Mouse (Mus musculus): ENCODE measurements at regions not wholly inside any gene's neighbourhood (a gene's known extent, or its start where the extent isn't known, plus 50 kb on each side); places are given as distances from the start of the nearest gene placed in this dataset.

DNA sequence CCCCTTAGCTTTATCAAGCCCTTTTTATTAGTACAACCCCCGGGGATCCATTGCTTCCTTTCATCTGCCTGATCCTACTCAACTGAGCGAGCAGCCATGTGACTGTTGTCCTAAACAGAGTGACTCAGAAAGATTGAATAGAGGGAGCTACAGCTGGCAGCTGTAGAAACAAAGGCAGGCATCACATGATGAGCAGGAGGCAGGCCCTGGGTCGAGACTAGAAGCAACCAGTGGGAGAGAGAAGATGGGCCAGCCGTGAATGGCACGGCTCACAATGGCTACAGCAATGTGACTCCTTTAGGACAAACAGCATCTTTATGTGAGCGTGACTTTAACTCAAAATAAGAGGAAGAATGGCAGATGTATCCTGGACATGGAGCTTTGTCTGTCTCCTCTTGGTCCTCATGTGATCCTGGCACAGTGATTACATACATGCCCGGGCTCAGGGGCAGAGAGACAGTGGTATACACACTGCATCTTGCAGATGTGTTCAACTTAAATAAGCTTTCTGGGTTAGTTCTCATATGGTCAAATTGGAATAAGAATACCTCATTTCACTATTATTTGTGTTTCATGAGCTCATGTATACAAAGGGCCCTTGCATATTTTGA lies 60.1 kb upstream of the Fam13c start:
- H3K9ac ChIP-seq (replicated peaks): no peak overlapping the region
- no peak overlapping the region for H3K27ac ChIP-seq (ENCODE audit: low read depth)
- no peaks in the 10 kb centered on the region for H3K9me3 ChIP-seq (ENCODE audit: low read length)
- 70% methylated on average over 7 of the region's 7 CpGs for WGBS (ENCODE audit: insufficient replicate concordance)
- no peaks in the 10 kb centered on the region for H3K36me3 ChIP-seq (replicated peaks; ENCODE audit: insufficient read depth, low read length)
- ATAC-seq (no peak), DNase-seq (no peak)
- H3K27me3 ChIP-seq (ENCODE audit: insufficient read depth, low read length): no peaks in the 10 kb centered on the region
- no peaks in the 10 kb centered on the region for H3K4me1 ChIP-seq (ENCODE audit: insufficient read depth)
- H3K4me3 ChIP-seq (ENCODE audit: low read depth, low read length): no peak overlapping the region
- TF ChIP-seq EP300 (IDR thresholded peaks at IDR 0.05; ENCODE audit: low read depth): no peak
- TF ChIP-seq CTCF (IDR thresholded peaks at IDR 0.05; ENCODE audit: low read depth): no peak
- no peak overlapping the region for H3K4me2 ChIP-seq (ENCODE audit: low read depth, low read length)

GRCm38 (mm10) chr10:70384689-70385088 lies 55.6 kb upstream of the Fam13c start:
- ATAC-seq: no peak
- 71% methylated on average over 4 of the region's 4 CpGs for WGBS (ENCODE audit: insufficient replicate concordance)
- Histone ChIP-seq H3K9ac (replicated peaks) (no peak overlapping the region), H3K9me3 (ENCODE audit: low read length) (peaks cover 4% of the 10 kb centered on the region; the same call in 1 of the 2 replicates), H3K27ac (ENCODE audit: low read depth) (no peak overlapping the region), H3K4me3 (ENCODE audit: low read depth, low read length) (no peak overlapping the region), H3K27me3 (ENCODE audit: insufficient read depth, low read length) (no peaks in the 10 kb centered on the region), H3K36me3 (replicated peaks; ENCODE audit: insufficient read depth, low read length) (no peaks in the 10 kb centered on the region), H3K4me2 (ENCODE audit: low read depth, low read length) (no peak overlapping the region), H3K4me1 (ENCODE audit: insufficient read depth) (no peaks in the 10 kb centered on the region)
- DNase-seq: no peak
- TF ChIP-seq EP300 (IDR thresholded peaks at IDR 0.05; ENCODE audit: low read depth) (no peak), CTCF (IDR thresholded peaks at IDR 0.05; ENCODE audit: low read depth) (no peak)

DNA sequence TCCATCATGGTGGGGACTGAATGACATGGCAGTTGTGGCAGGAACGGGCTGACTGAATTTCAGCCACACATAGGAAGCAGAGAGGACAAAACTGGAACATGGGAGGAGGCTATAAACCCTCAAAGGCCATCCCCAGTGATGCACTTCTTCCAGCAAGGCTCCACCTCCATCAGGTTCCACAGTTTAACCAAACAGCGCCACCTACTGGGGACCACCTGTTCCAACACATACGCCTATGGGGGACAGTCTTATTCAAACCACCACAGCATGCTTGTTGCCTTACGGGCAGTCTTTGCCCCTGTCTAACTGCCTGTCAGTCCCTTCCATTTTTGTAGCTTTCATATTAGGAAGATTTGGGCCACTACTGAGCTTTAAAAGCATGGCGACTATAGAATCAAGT lies 52.6 kb upstream of the Fam13c start:
- 82% methylated on average over 5 of the region's 5 CpGs for WGBS (ENCODE audit: insufficient replicate concordance)
- H3K36me3 ChIP-seq (replicated peaks; ENCODE audit: insufficient read depth, low read length): no peaks in the 10 kb centered on the region
- DNase-seq (no peak), ATAC-seq (no peak)
- H3K27me3 ChIP-seq (ENCODE audit: insufficient read depth, low read length): no peaks in the 10 kb centered on the region
- TF ChIP-seq CTCF (IDR thresholded peaks at IDR 0.05; ENCODE audit: low read depth) (no peak; the same call in 1 of the 2 replicates), EP300 (IDR thresholded peaks at IDR 0.05; ENCODE audit: low read depth) (no peak)
- peaks cover 4% of the 10 kb centered on the region; the same call in 1 of the 2 replicates for H3K9me3 ChIP-seq (ENCODE audit: low read length)
- H3K4me1 ChIP-seq (ENCODE audit: insufficient read depth): no peaks in the 10 kb centered on the region
- H3K9ac ChIP-seq (replicated peaks): no peak overlapping the region
- H3K4me2 ChIP-seq (ENCODE audit: low read depth, low read length): no peak overlapping the region
- no peak overlapping the region for H3K27ac ChIP-seq (ENCODE audit: low read depth)
- no peak overlapping the region for H3K4me3 ChIP-seq (ENCODE audit: low read depth, low read length)

Data from liver, postnatal 0 days (tissue).